Mouse (Mus musculus) cerebellum, postnatal 4 days (tissue): ENCODE results near the gene Prkcsh.

Experiments
- DNase-seq, 2 experiments: peaks; one replicate each; pipeline ENCODE4 v3.0.0; 2022; ENCODE audit warnings: low spot score in 2 of 2, mixed read lengths in 1 of 2

Gene Prkcsh

GRCm38 (mm10) chr9:22049721-22050270 is 47.2 kb downstream of the Prkcsh start:
- peak in 1 of 2 experiments; percentile 53 for DNase-seq

- DNase-seq: peak; percentile 38 to 80
These were observed 47.8 kb downstream of the Prkcsh start for GRCm38 (mm10) chr9:22050351-22050889.

DNA sequence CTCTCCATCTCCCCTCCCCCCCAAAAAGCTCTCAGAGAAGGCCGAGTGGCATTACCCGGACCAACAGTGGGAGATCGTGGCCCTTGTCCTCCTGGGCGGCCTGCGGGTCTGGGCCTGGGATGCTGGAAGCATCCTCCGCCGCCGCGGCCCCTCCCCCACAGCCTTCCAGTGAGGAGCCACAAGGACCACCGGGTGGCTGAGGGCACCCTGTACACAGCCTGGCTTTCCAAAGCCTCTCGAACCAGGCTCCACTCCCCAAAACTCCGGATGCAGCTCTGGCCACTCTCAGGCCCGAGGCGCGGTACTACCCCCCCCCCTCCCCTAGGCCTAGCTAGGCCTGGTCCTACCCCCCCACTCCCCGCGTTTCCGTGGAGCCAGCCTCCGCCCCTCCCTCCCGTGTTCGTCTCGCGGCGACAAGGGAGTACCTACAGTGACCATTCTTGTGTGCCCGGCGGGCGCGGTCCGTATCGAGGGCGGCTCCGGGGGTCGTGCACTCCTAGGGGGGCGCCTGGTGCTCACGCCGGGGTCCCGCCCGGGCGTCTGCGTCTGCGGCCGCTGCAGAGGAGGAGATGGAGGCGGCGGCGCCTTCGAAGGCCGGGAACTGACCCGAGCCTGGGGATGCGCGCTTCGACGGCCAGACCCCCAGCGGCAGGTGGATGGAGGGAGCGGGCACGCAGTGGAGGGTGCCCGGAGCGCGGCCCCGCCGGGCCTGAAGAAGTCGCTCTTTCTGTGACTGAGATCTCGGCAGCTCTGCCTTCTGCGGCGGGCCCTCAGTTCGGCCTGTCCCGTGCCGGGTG is 48.8 kb downstream of the Prkcsh start:
- DNase-seq: peak in 1 of 2 experiments; percentile 63

- peak; percentile 77 to 89 for DNase-seq
These were observed 49.3 kb downstream of the Prkcsh start, which contains the start of gene Elavl3 for GRCm38 (mm10) chr9:22051958-22052254. Elavl3 (minus strand) TSS chr9:22052023.

DNA sequence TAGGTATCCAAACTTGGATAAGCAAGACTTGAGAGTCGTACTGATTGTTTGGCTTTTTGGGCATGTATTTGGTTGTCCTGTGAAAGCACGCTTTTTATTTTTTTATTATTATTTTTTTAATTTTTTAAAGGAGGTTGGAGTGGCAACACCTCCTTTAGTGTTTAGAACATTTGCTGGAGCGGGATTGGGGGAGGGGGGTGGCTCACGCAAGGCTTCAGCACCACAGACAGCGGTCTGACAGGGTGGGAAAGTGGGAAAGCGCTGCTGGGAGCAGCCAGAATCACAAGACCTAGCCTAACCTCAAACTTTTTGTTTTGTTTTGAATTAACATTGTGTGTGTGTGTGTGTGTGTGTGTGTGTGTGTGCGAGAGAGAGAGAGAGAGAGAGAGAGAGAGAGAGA is 51.1 kb downstream of the Prkcsh start:
- DNase-seq: no peak

GRCm38 (mm10) chr9:22054411-22055076 is 51.9 kb downstream of the Prkcsh start:
- DNase-seq: peak; percentile 47 to 75

GRCm38 (mm10) chr9:22055713-22056112 is 53.1 kb downstream of the Prkcsh start:
- DNase-seq: no peak

DNA sequence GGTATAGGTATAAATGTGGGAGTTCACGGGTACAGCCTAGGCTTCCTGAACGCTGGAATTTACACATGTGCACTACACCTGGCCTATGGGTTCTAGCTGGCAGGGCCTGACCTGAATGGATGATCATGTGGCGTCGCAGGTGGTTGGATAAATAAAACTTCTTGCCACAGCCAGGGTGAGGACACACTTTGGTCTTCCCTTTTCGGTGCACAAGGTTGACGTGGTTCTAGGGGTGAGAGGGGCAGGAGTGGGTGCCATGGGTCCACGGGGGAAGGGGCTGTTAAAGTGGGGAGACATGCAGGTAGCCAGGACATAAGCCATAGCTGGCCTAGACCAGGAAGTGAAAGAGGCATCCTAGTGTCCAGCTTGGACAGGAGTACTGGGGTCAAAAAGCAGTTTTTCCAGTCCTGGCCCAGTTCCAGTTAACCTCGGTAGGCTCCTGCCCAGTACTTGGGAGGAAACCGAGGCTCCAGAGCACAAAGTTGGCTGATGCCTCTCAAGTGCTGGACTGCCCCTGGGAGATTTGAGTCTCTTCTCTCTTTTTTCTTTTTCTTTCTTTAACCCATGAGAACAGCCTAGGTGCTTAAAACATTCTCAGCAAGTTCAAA is 53.8 kb downstream of the Prkcsh start:
- no peak for DNase-seq

DNA sequence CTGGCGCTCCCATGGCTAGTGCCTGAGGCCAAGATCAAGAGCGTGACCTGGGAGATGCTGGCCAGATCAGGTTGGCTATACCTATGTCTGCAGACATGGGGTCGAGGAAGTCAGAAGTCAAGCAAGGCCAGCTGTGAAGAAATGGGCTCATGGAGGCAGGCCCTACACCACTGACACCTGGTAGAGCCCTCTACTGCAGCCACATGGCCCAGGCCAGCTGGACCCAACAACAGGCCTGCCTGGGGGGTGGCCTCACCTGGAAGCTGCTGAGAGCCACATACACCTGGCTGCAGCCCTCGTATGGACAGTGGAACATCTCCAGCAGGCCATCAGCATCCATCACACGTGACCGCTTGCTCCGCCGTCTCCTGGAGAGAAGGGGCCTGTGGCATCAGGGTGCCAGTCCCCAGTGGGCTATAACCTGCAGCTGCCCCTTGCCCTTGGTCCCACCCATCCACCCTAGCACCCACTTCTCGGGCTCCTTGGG is 54.5 kb downstream of the Prkcsh start:
- DNase-seq: no peak

- DNase-seq: peak; percentile 38 to 62
These were observed 55.4 kb downstream of the Prkcsh start for GRCm38 (mm10) chr9:22058011-22058424.

GRCm38 (mm10) chr9:22061339-22061738 is 58.7 kb downstream of the Prkcsh start:
- DNase-seq: no peak
